ENCODE assay signal across 12 mouse cellular contexts in genomic region chr10:117173566-117174438, GRCm38 (mm10). TPM values are rescaled to one million over a fixed set of nuclear protein-coding genes. Genes with fewer than 3 reads are reported as not detected.
DNase-seq lines count a peak whose midpoint lies in the region; ATAC-seq and TF ChIP-seq lines count a peak whose summit lies in the region.
"Had no signal": no experiment of that assay in that cellular context is flagged by ENCODE, and none has a peak within 500 bp of the region (broad histone marks: within the 10 kb centered on the region; RNA-seq: fewer than 3 reads in every experiment).

No protein-coding gene starts in this region.

- no peaks in the 10 kb centered on the region for H3K36me3 ChIP-seq in limb, embryonic 13.5 days
- no peaks in the 10 kb centered on the region for H3K36me3 ChIP-seq in limb, embryonic 10.5 days
- no peaks in the 10 kb centered on the region for H3K36me3 ChIP-seq in intestine, embryonic 15.5 days
- no peaks in the 10 kb centered on the region for H3K36me3 ChIP-seq in stomach, embryonic 15.5 days

- 0 out of 2 replicates have a peak overlapping the region, but pooled peaks have one; percentile 19 for H3K4me2 ChIP-seq in limb, embryonic 13.5 days (replicated peaks)
- 0 out of 2 replicates have a peak overlapping the region, but pooled peaks have one; percentile 4 for H3K4me2 ChIP-seq in intestine, embryonic 15.5 days (replicated peaks)
- H3K4me2 ChIP-seq in stomach, embryonic 15.5 days, result peak overlapping the region; percentile 22

- no peak for DNase-seq in limb, embryonic 10.5 days (ENCODE audit: low spot score)
- peak; percentile 39 for DNase-seq in brain, embryonic 14.5 days (ENCODE audit: low read depth)
- no peak for DNase-seq in urinary bladder, adult 2 months (ENCODE audit: low spot score)
- DNase-seq in adipocyte (ENCODE audit: low spot score), result no peak
- DNase-seq: cerebellum, postnatal 36 days; gastrocnemius, postnatal 10 days; layer of hippocampus, adult 9-11 months; lung, embryonic 14.5 days had no signal

- no peak overlapping the region for H3K9ac ChIP-seq in limb, embryonic 13.5 days
- H3K9ac ChIP-seq in intestine, embryonic 15.5 days, result no peak overlapping the region
- H3K9ac ChIP-seq in stomach, embryonic 15.5 days, result no peak overlapping the region
- H3K9ac ChIP-seq: lung, embryonic 14.5 days had no signal

- TF ChIP-seq POLR2A in brain, embryonic 14.5 days (IDR thresholded peaks at IDR 0.05; ENCODE audit: borderline replicate concordance, extremely low read depth, insufficient read depth, insufficient read length, poor library complexity, severe bottlenecking), result no peak

- no peaks in the 10 kb centered on the region for H3K9me3 ChIP-seq in limb, embryonic 13.5 days
- H3K9me3 ChIP-seq in limb, embryonic 10.5 days (replicated peaks), result no peaks in the 10 kb centered on the region
- H3K9me3 ChIP-seq in intestine, embryonic 15.5 days, result no peaks in the 10 kb centered on the region; the same call in 1 of the 2 replicates
- no peaks in the 10 kb centered on the region for H3K9me3 ChIP-seq in stomach, embryonic 15.5 days

- 40% methylated on average over 13 of the region's 13 CpGs for whole genome bisulfite sequencing in limb, embryonic 13.5 days
- 46% methylated on average over 13 of the region's 13 CpGs for WGBS in limb, embryonic 10.5 days
- WGBS in intestine, embryonic 15.5 days, result 50% methylated on average over 12 of the region's 13 CpGs
- 37% methylated on average over 13 of the region's 13 CpGs for WGBS in stomach, embryonic 15.5 days

- H3K27ac ChIP-seq in limb, embryonic 13.5 days, result no peak overlapping the region
- no peak overlapping the region for H3K27ac ChIP-seq in limb, embryonic 10.5 days
- no peak overlapping the region for H3K27ac ChIP-seq in intestine, embryonic 15.5 days
- H3K27ac ChIP-seq in stomach, embryonic 15.5 days, result no peak overlapping the region

- no peak for ATAC-seq in limb, embryonic 13.5 days (ENCODE audit: low FRiP score, low read depth)
- peak; percentile 37; the same call in 1 of the 2 replicates for ATAC-seq in intestine, embryonic 15.5 days
- ATAC-seq in stomach, embryonic 15.5 days (ENCODE audit: insufficient read depth, low FRiP score, low read depth), result no peak; the same call in 1 of the 2 replicates
- ATAC-seq: activated CD4-positive, CD25-positive, alpha-beta regulatory T cell, adult 4 months had no signal

- H3K27me3 ChIP-seq in limb, embryonic 13.5 days, result no peaks in the 10 kb centered on the region
- H3K27me3 ChIP-seq in limb, embryonic 10.5 days (ENCODE audit: low read depth, poor library complexity, severe bottlenecking), result no peaks in the 10 kb centered on the region
- no peaks in the 10 kb centered on the region for H3K27me3 ChIP-seq in intestine, embryonic 15.5 days (replicated peaks)
- no peaks in the 10 kb centered on the region for H3K27me3 ChIP-seq in stomach, embryonic 15.5 days (replicated peaks)

- TF ChIP-seq CTCF in brain, embryonic 14.5 days (IDR thresholded peaks at IDR 0.05; ENCODE audit: borderline replicate concordance, extremely low read depth, insufficient read depth, insufficient read length), result no peak

- H3K4me1 ChIP-seq in limb, embryonic 13.5 days, result 0 out of 2 replicates have a peak, but pooled peaks cover 4% of the 10 kb centered on the region
- H3K4me1 ChIP-seq in limb, embryonic 10.5 days, result peaks cover 12% of the 10 kb centered on the region
- H3K4me1 ChIP-seq in intestine, embryonic 15.5 days (replicated peaks), result 0 out of 2 replicates have a peak, but pooled peaks cover 5% of the 10 kb centered on the region
- H3K4me1 ChIP-seq in stomach, embryonic 15.5 days, result no peaks in the 10 kb centered on the region

- H3K4me3 ChIP-seq in limb, embryonic 13.5 days, result no peak overlapping the region
- H3K4me3 ChIP-seq in limb, embryonic 10.5 days, result no peak overlapping the region
- H3K4me3 ChIP-seq in intestine, embryonic 15.5 days (replicated peaks), result no peak overlapping the region
- H3K4me3 ChIP-seq in stomach, embryonic 15.5 days (replicated peaks), result no peak overlapping the region

RNA-seq across cellular contexts. Expression of gene Frs2, which starts 25.5 kb away (rescaled TPM):
- polyA plus RNA-seq in limb, embryonic 13.5 days (2015; fragmentation: Nextera tagmentation; extraction: Ambion mirVana), result 21.8 and 22.6 TPM in 2 replicates
- polyA plus RNA-seq in limb, embryonic 10.5 days (2016; fragmentation: Nextera tagmentation; extraction: Ambion mirVana), result 18.0 and 20.0 TPM in 2 replicates
- 33.8 and 37.8 TPM in 2 replicates for polyA plus RNA-seq in brain, embryonic 14.5 days (2012; rRNA removed)
- 14.2 and 16.8 TPM in 2 replicates for polyA plus RNA-seq in intestine, embryonic 15.5 days (2015; fragmentation: Nextera tagmentation; extraction: Ambion mirVana)
- polyA plus RNA-seq in stomach, embryonic 15.5 days (2015; fragmentation: Nextera tagmentation; extraction: Ambion mirVana), result 18.4 and 18.8 TPM in 2 replicates
- 21.5 and 23.9 TPM in 2 replicates for polyA plus RNA-seq in urinary bladder, adult 2 months (2012; rRNA removed)

RNA-seq across cellular contexts. Expression of gene Yeats4, which starts 50.5 kb away (rescaled TPM):
- 72.5 and 89.3 TPM in 2 replicates for polyA plus RNA-seq in limb, embryonic 13.5 days (2015; fragmentation: Nextera tagmentation; extraction: Ambion mirVana)
- 107 and 111 TPM in 2 replicates for polyA plus RNA-seq in limb, embryonic 10.5 days (2016; fragmentation: Nextera tagmentation; extraction: Ambion mirVana)
- polyA plus RNA-seq in brain, embryonic 14.5 days (2012; rRNA removed), result 141 and 146 TPM in 2 replicates
- polyA plus RNA-seq in intestine, embryonic 15.5 days (2015; fragmentation: Nextera tagmentation; extraction: Ambion mirVana), result 62.5 and 64.9 TPM in 2 replicates
- polyA plus RNA-seq in stomach, embryonic 15.5 days (2015; fragmentation: Nextera tagmentation; extraction: Ambion mirVana), result 62.4 and 64.3 TPM in 2 replicates
- 33.5 and 37.8 TPM in 2 replicates for polyA plus RNA-seq in urinary bladder, adult 2 months (2012; rRNA removed)
